Mouse (Mus musculus) midbrain, embryonic 14.5 days (tissue): ENCODE measurements around the gene Tbc1d10b. TPM values are rescaled to one million over a fixed set of nuclear protein-coding genes. Genes with fewer than 3 reads are reported as not detected.

Experiments
- ATAC-seq: fragments of 200-750 bp; cut with Nextera tagmentation; 2 replicates; pipeline ENCODE4 v1.8.0; 2017; ENCODE audit warnings: moderate number of reproducible peaks, moderate library complexity; ENCODE audit not compliant: low FRiP score, low TSS enrichment
- DNase-seq: peaks from one replicate; pipeline ENCODE4 v3.0.0-alpha.2; 2015
- H3K27ac ChIP-seq: fragments of 300-500 bp; sonication (generic); replicated peaks from 2 replicates; pipeline ENCODE4 v1.5.1; 2014; ENCODE audit warnings: mild to moderate bottlenecking, low read depth, low read length, moderate library complexity
- H3K27me3 ChIP-seq: fragments of 300-500 bp; sonication (generic); 2 replicates; pipeline ENCODE4 v1.6.1; 2014; ENCODE audit warnings: low read length, control low read depth, mixed read lengths; ENCODE audit not compliant: control insufficient read depth, insufficient read depth
- H3K36me3 ChIP-seq: fragments of 300-500 bp; sonication (generic); 2 replicates; pipeline ENCODE4 v1.6.1; 2014; ENCODE audit warnings: low read length, control low read depth; ENCODE audit not compliant: control insufficient read depth, insufficient read depth
- H3K4me1 ChIP-seq: fragments of 300-500 bp; sonication (generic); 2 replicates; pipeline ENCODE4 v1.6.1; 2014; ENCODE audit warnings: mild to moderate bottlenecking, antibody characterized with exemption, low read length, control low read depth; ENCODE audit not compliant: control insufficient read depth, insufficient read depth
- H3K4me2 ChIP-seq: fragments of 300-500 bp; sonication (generic); 2 replicates; pipeline ENCODE4 v1.6.1; 2014; ENCODE audit warnings: mild to moderate bottlenecking, low read length, moderate library complexity
- H3K4me3 ChIP-seq: fragments of 300-500 bp; sonication (generic); replicated peaks from 2 replicates; pipeline ENCODE4 v1.5.1; 2014; ENCODE audit warnings: low read depth, low read length
- H3K9ac ChIP-seq: fragments of 300-500 bp; sonication (generic); replicated peaks from 2 replicates; pipeline ENCODE4 v1.6.1; 2014; ENCODE audit warnings: mild to moderate bottlenecking, low read length, moderate library complexity
- H3K9me3 ChIP-seq: fragments of 300-500 bp; sonication (generic); 2 replicates; pipeline ENCODE4 v1.6.1; 2016; ENCODE audit warnings: low read length, control low read depth, mixed read lengths; ENCODE audit not compliant: control insufficient read depth
- WGBS: fragments of 180-500 bp; shearing (Covaris S2); extraction: QIAGEN DNeasy Blood & Tissue Kit; methylation state at CpG from one replicate; pipeline ENCODE4 v1.1.7; 2014; 5-methylcytosine and 5-hydroxymethylcytosine counted together
- polyA plus RNA-seq: library from polyadenylated mRNA; unstranded; fragments of >200 nt; fragmentation: Nextera tagmentation; extraction: Ambion mirVana; gene quantifications from 2 replicates; pipeline ENCODE4 v1.2.1, GENCODE M21; 2014

Gene Tbc1d10b
- polyA plus RNA-seq, 1 experiment from 2014 or later: 27.6 TPM

DNA sequence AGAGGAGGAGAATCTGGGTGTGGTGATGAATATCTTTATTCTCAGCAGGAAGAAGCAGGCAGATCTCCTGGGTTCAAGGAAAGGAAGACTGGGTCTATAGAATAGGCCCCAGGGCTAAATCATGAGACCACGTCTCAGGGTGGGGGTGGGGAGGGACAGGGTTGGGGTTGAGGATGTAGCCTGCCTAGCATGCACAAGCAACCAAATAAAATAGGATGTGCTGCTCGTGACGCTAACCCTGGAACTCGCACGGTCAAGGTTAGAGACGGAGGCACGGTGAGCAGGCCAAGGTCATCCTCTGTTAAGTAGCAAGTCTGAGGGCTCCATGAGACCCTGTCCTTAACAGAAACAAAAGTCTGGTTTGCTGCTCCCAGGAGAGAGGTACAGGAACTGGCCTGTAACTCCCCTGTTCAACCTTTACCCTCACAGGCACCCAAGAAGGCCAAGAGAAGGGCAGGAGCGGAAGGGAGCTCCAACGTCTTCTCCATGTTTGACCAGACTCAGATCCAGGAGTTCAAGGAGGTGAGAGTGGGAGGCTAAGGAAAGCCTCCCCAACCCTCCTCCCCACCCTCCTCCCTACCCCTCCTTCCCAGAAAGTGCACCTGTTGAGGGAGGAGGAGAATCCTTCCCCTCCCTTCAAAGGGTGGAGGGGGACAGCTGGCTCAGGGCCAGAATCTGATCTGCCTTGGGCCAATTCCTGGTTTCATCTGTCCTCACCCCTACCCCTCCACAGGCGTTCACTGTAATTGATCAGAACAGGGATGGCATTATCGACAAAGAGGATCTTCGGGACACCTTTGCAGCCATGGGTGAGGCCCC lies 4.4 kb upstream of the Tbc1d10b start:
- Histone ChIP-seq H3K9me3 (no peaks in the 10 kb centered on the region), H3K4me2 (no peak overlapping the region), H3K36me3 (no peaks in the 10 kb centered on the region), H3K4me1 (peaks cover 8% of the 10 kb centered on the region), H3K27ac (no peak overlapping the region), H3K4me3 (no peak overlapping the region), H3K9ac (no peak overlapping the region), H3K27me3 (no peaks in the 10 kb centered on the region; the same call in 1 of the 2 replicates)
- WGBS: 94% methylated on average over 12 of the region's 12 CpGs
- DNase-seq: no peak
- ATAC-seq: no peak

DNA sequence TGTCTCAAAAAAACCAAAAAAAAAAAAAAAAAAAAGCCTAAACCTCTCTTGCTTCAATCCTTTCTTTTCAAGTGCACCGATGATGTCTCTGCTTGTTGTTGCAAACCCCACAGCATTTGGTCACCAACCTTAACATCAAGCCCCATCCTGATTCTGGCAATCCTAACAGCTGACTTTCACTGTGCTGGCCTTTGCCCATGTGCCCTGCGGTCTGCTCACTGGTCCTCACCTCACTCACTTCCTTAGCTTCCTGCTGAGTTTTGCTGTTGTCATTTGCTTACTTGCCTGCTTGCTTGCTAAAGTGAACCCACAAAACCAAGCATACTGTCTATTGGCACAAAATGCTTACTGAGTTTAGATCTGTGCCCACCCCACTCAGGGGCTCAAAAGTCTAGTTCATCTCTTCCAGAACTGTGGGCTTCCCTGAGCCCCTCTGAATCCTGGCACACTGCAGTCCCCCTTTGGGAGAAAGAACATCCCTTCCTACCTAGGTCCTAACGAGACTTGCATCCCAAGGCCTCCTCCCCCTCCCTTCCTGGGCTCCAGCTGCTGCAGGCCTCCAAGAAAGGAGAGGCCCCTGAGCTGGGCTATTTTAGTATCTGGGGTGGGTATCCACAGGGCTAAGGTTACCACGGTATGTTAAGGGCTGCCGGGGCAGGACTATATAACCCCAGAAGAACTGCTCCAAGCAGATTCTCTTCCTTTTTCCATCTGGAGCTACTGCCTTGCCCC lies 2.9 kb upstream of the Tbc1d10b start:
- no peaks in the 10 kb centered on the region for H3K9me3 ChIP-seq
- no peak overlapping the region for H3K9ac ChIP-seq
- peaks cover 16% of the 10 kb centered on the region for H3K4me1 ChIP-seq
- no peaks in the 10 kb centered on the region; the same call in 1 of the 2 replicates for H3K27me3 ChIP-seq
- ATAC-seq: no peak
- H3K4me2 ChIP-seq: no peak overlapping the region
- H3K4me3 ChIP-seq: no peak overlapping the region
- H3K27ac ChIP-seq: no peak overlapping the region
- whole genome bisulfite sequencing: 80% methylated on average over 5 of the region's 5 CpGs
- no peak for DNase-seq
- H3K36me3 ChIP-seq: no peaks in the 10 kb centered on the region

- Histone ChIP-seq H3K4me3 (no peak overlapping the region), H3K36me3 (no peaks in the 10 kb centered on the region), H3K4me2 (no peak overlapping the region), H3K9ac (no peak overlapping the region), H3K27me3 (no peaks in the 10 kb centered on the region; the same call in 1 of the 2 replicates), H3K4me1 (peaks cover 23% of the 10 kb centered on the region), H3K9me3 (no peaks in the 10 kb centered on the region), H3K27ac (no peak overlapping the region)
- ATAC-seq (no peak), DNase-seq (no peak)
- WGBS: 97% methylated on average over 4 of the region's 4 CpGs
Measured at GRCm38 (mm10) chr7:127210266-127210665, 2.0 kb upstream of the Tbc1d10b start.

DNA sequence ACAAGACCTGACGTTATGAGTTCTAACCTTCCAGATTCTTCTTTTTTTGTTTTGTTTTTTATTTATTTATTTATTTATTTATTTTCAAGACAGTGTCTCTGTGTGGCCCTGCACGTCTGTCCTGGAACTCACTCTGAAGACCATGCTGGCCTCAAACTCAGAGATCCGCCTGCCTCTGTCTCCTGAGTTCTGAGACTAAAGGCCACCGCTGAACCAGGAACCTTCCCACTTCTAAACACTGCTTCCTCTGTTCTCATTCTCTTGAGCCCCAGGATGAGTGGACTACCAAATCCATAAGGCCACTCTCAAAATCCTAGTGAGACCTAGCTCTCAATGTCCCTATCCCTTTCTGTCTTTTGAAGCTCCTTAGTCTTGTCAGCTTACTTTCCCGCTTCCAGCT lies 1.6 kb upstream of the Tbc1d10b start:
- H3K4me3 ChIP-seq: peak overlapping the region; percentile 35; the same call in 1 of the 2 replicates
- ATAC-seq (no peak), DNase-seq (no peak)
- H3K9me3 ChIP-seq: no peaks in the 10 kb centered on the region
- peak overlapping the region; percentile 67 for H3K4me2 ChIP-seq
- peaks cover 27% of the 10 kb centered on the region for H3K4me1 ChIP-seq
- no peak overlapping the region for H3K9ac ChIP-seq
- H3K27ac ChIP-seq: peak overlapping the region; percentile 83; the same call in 1 of the 2 replicates
- WGBS: 81% methylated on average over 5 of the region's 5 CpGs
- H3K27me3 ChIP-seq: no peaks in the 10 kb centered on the region; the same call in 1 of the 2 replicates
- H3K36me3 ChIP-seq: 0 out of 2 replicates have a peak, but pooled peaks cover 3% of the 10 kb centered on the region

DNA sequence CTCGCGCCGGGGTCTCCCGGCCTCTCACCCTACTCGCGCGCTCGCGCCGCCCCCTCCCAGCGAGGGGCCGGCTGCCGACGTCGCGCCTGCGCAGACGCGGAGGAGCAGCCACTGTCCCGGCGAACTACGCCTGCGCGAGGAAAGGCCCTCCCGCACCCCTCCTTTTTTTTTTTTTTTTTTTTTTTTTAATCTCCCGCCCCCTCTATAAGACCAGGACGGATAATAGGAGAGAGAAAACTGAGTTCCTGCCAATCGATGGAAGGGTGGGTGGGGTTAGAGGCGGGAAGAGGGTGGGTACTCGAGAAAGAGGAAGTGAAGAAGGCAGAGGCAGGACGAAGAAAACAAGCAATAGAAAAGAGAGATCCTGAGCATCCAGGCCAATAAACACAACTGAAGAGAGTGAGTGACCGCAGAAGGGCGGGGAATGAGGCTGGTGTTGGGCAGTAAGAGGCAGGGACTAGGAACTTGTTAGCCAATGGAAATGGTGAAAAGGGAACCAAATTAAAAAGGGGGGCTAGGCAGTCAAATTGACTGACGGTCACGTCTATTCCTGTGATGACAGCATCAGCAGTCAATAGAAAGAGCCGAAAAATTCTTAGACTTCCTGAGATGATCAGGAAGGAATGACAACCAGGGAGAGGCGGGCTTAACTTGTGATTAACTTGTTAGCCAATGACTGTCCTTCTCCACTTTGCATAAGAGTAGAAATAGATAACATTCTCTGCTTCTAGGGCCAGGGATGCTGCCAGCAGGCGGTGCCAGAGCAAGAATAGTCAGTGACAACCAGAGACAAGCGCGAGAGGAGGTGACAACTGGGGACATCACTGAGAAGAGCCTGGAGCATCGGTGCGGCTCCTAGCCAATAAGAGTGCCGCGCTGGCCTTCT lies 528 bp upstream of the Tbc1d10b start, which contains the start of gene Mylpf:
Gene Mylpf (plus strand): TSS at position 338 of the 886 bp plus-strand sequence.
- Histone ChIP-seq H3K27ac (peak within 1 kb of the TSS; percentile 86), H3K4me3 (peak within 1 kb of the TSS; percentile 94), H3K9ac (peak within 1 kb of the TSS; percentile 89), H3K36me3 (peaks cover 10% of the 10 kb centered on the region; the same call in 1 of the 2 replicates), H3K9me3 (no peaks in the 10 kb centered on the region), H3K4me2 (peak within 1 kb of the TSS; percentile 99), H3K27me3 (no peaks in the 10 kb centered on the region; the same call in 1 of the 2 replicates), H3K4me1 (peaks cover 30% of the 10 kb centered on the region)
- under 1% methylated on average over 44 of the region's 44 CpGs for WGBS
- ATAC-seq: peak; percentile 93
- peak; percentile 98 for DNase-seq

DNA sequence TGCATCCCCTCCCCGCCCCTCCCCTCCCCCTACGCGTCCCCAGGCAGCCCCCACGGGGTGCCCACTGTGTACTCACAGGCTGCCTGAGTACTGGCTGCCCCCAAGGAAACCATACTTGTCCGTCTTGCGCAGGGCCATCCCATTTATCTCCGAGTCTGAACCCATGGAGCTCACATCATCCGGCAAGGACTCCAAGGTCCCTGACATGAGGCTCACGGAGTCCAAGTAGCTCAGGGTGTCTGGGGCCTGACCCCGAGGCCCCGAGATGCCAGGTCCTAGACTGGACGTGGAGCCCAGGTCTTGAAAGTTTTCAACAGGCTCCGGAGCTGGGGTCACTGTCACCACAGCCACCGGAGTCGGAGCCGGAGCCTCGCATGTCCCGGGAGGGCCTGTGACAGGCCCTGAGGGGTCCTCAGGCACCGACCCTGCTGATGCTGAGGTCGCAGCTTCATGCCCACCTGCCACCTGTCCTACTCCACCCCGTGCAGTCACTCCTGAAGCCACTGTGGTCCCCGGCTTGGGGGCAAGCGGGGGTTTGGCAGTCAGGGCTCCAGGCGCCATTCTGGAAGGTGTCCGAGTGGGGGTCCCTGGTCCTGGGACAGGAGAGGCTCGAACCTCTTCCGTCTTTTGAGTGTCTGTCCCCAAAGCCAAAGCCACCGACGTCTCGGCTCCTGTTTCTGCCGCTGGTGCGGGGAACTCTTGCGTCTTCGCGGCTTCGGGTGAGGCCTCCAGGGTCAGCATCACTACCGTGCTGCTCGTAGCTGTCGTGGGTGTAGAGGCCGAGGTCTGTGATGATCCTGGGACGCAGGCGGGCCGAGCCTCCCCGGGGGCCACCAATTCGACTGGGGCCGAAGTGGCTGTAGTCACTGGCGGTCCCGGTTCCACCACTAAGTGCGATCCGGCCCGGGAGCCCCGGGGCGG lies 634 bp downstream of the Tbc1d10b start:
- peak; percentile 9; the same call in 1 of the 2 replicates for ATAC-seq
- H3K4me2 ChIP-seq: peak overlapping the region; percentile 99
- WGBS: under 1% methylated on average over 52 of the region's 53 CpGs
- H3K4me3 ChIP-seq: peak overlapping the region; percentile 94
- H3K9ac ChIP-seq: peak overlapping the region; percentile 89
- peaks cover 21% of the 10 kb centered on the region for H3K36me3 ChIP-seq
- DNase-seq: peak; percentile 27
- no peaks in the 10 kb centered on the region for H3K9me3 ChIP-seq
- H3K4me1 ChIP-seq: peaks cover 30% of the 10 kb centered on the region
- H3K27me3 ChIP-seq: no peaks in the 10 kb centered on the region
- peak overlapping the region; percentile 86 for H3K27ac ChIP-seq

- 58% methylated on average over 2 of the region's 2 CpGs for WGBS
- ATAC-seq (no peak), DNase-seq (no peak)
- Histone ChIP-seq H3K9ac (peak overlapping the region; percentile 89), H3K27ac (no peak overlapping the region), H3K36me3 (peaks cover 28% of the 10 kb centered on the region), H3K4me3 (peak overlapping the region; percentile 94), H3K4me1 (peaks cover 30% of the 10 kb centered on the region), H3K9me3 (no peaks in the 10 kb centered on the region), H3K27me3 (no peaks in the 10 kb centered on the region), H3K4me2 (peak overlapping the region; percentile 99)
Measured at GRCm38 (mm10) chr7:127206606-127207005, 1.7 kb downstream of the Tbc1d10b start.
